Mouse (Mus musculus): Measurements from ENCODE around the gene Kdm8.

DNA sequence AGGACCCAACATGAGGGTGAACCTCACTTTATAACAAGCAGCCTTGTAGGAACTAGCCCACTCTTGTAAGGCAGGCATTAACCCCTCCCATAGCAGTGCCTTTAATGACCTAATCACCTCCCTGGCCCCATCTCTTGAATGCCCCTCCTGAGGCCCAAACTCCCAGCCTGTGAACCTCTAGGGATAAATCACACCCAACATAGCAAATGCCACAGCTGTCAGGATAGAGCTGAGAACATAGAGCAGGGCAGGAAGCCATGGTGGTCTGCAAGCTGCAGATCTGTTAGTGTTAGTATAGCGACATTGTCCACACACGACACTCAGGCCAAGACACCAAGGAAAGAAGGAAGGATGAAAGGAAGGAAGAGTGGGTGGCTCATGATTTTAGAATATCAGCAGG, 6.6 kb downstream of the Kdm8 start:
- TF ChIP-seq POLR2A (IDR thresholded peaks at IDR 0.05; ENCODE audit: insufficient read length, low read depth) = no peak
- TF ChIP-seq USF1 (IDR thresholded peaks at IDR 0.05; ENCODE audit: low read depth) = no peak
- TF ChIP-seq MYOD1 (IDR thresholded peaks at IDR 0.05; ENCODE audit: control insufficient read depth in 1 of 3, insufficient read length in 2 of 3, low read depth in 2 of 3) = no peak
- TF ChIP-seq MAX (IDR thresholded peaks at IDR 0.05; ENCODE audit: low read depth) = no peak
- no peak for TF ChIP-seq CEBPB (IDR thresholded peaks at IDR 0.05; ENCODE audit: insufficient read depth, poor library complexity, severe bottlenecking)
- TF ChIP-seq TCF3 (IDR thresholded peaks at IDR 0.05; ENCODE audit: insufficient read length, low read depth) = no peak
